Mouse (Mus musculus) stomach, postnatal 0 days (tissue): ENCODE measurements around the gene Dio1. TPM values are rescaled to one million over a fixed set of nuclear protein-coding genes. Genes with fewer than 3 reads are reported as not detected.

Source experiments
- ATAC-seq: fragments of 200-750 bp; cut with Nextera tagmentation; 2 replicates; pipeline ENCODE4 v1.8.0; 2017; ENCODE audit not compliant: low FRiP score, low TSS enrichment
- DNase-seq: peaks from one replicate; pipeline ENCODE4 v3.0.0-alpha.2; 2016; ENCODE audit warnings: low spot score
- H3K27ac ChIP-seq: fragments of 300-500 bp; sonication (generic); replicated peaks from 2 replicates; pipeline ENCODE4 v1.5.1; 2014; ENCODE audit warnings: mild to moderate bottlenecking, control low read depth
- H3K27me3 ChIP-seq: fragments of 300-500 bp; sonication (generic); 2 replicates; pipeline ENCODE4 v1.6.1; 2014; ENCODE audit warnings: low read length; ENCODE audit not compliant: control insufficient read depth, insufficient read depth
- H3K36me3 ChIP-seq: fragments of 300-500 bp; sonication (generic); 2 replicates; pipeline ENCODE4 v1.6.1; 2014; ENCODE audit warnings: low read length, mixed read lengths; ENCODE audit not compliant: control insufficient read depth, insufficient read depth
- H3K4me1 ChIP-seq: fragments of 300-500 bp; sonication (generic); replicated peaks from 2 replicates; pipeline ENCODE4 v1.6.1; 2014; ENCODE audit warnings: antibody characterized with exemption; ENCODE audit not compliant: control insufficient read depth, insufficient read depth
- H3K4me2 ChIP-seq: fragments of 300-500 bp; sonication (generic); replicated peaks from 2 replicates; pipeline ENCODE4 v1.6.1; 2014; ENCODE audit warnings: low read depth, mild to moderate bottlenecking, control low read depth, moderate library complexity
- H3K4me3 ChIP-seq: fragments of 300-500 bp; sonication (generic); 2 replicates; pipeline ENCODE4 v1.5.1; 2014; ENCODE audit warnings: low read depth, low read length, control low read depth
- H3K9ac ChIP-seq: fragments of 300-500 bp; sonication (generic); 2 replicates; pipeline ENCODE4 v1.6.1; 2014; ENCODE audit warnings: mild to moderate bottlenecking, low read length, control low read depth, mixed read lengths
- H3K9me3 ChIP-seq: fragments of 300-500 bp; sonication (generic); 2 replicates; pipeline ENCODE4 v1.6.1; 2016; ENCODE audit warnings: low read length; ENCODE audit not compliant: control insufficient read depth
- CTCF ChIP-seq: IDR thresholded peaks from 2 replicates; pipeline ENCODE4 v1.5.1; 2016; ENCODE audit warnings: antibody characterized with exemption, low read depth, mild to moderate bottlenecking, moderate library complexity
- EP300 ChIP-seq: optimal IDR thresholded peaks from 2 replicates; pipeline ENCODE3; 2016; ENCODE audit warnings: antibody characterized with exemption
- WGBS: fragments of 180-500 bp; shearing (Covaris S2); extraction: QIAGEN DNeasy Blood & Tissue Kit; methylation state at CpG from one replicate; pipeline ENCODE4 v1.1.7; 2014; 5-methylcytosine and 5-hydroxymethylcytosine counted together
- polyA plus RNA-seq: library from polyadenylated mRNA; unstranded; fragments of >200 nt; fragmentation: Nextera tagmentation; extraction: Ambion mirVana; gene quantifications from 2 replicates; pipeline ENCODE4 v1.2.1, GENCODE M21; 2015

The Dio1 gene
- polyA plus RNA-seq, 1 experiment from 2014 or later, result 0.93 TPM

- H3K4me2 ChIP-seq, result no peak overlapping the region
- no peaks in the 10 kb centered on the region for H3K36me3 ChIP-seq
- no peak overlapping the region for H3K9ac ChIP-seq
- H3K4me1 ChIP-seq, result no peaks in the 10 kb centered on the region
- ATAC-seq (0 out of 2 replicates have a peak, but pooled peaks have one; percentile 13), DNase-seq (peak; percentile 46)
- TF ChIP-seq CTCF, result no peak
- no peak for TF ChIP-seq EP300
- no peak overlapping the region for H3K4me3 ChIP-seq
- no peaks in the 10 kb centered on the region for H3K9me3 ChIP-seq
- 66% methylated on average over 7 of the region's 7 CpGs for WGBS
- H3K27ac ChIP-seq, result 0 out of 2 replicates have a peak overlapping the region, but pooled peaks have one; percentile 18
- no peaks in the 10 kb centered on the region for H3K27me3 ChIP-seq
Observed at GRCm38 (mm10) chr4:107299779-107300340, 7.1 kb downstream of the Dio1 start.

GRCm38 (mm10) chr4:107298071-107298606 is 8.8 kb downstream of the Dio1 start:
- Histone ChIP-seq H3K27me3 (no peaks in the 10 kb centered on the region), H3K9me3 (no peaks in the 10 kb centered on the region), H3K9ac (no peak overlapping the region), H3K4me2 (no peak overlapping the region), H3K4me3 (no peak overlapping the region), H3K27ac (no peak overlapping the region), H3K36me3 (no peaks in the 10 kb centered on the region), H3K4me1 (no peaks in the 10 kb centered on the region)
- ATAC-seq (no peak), DNase-seq (no peak)
- TF ChIP-seq EP300 (no peak), CTCF (no peak)
- 72% methylated on average over 8 of the region's 8 CpGs for WGBS

GRCm38 (mm10) chr4:107292273-107292662 is 14.7 kb downstream of the Dio1 start:
- no peak overlapping the region for H3K9ac ChIP-seq
- no peak overlapping the region for H3K4me2 ChIP-seq
- WGBS, result 14% methylated on average over 4 of the region's 4 CpGs
- no peak for TF ChIP-seq CTCF
- H3K4me3 ChIP-seq, result no peak overlapping the region
- ATAC-seq (peak; percentile 74), DNase-seq (peak; percentile 41)
- H3K27ac ChIP-seq, result no peak overlapping the region
- no peaks in the 10 kb centered on the region for H3K9me3 ChIP-seq
- H3K36me3 ChIP-seq, result no peaks in the 10 kb centered on the region
- no peaks in the 10 kb centered on the region for H3K27me3 ChIP-seq
- no peaks in the 10 kb centered on the region for H3K4me1 ChIP-seq

GRCm38 (mm10) chr4:107291611-107292272 is 15.2 kb downstream of the Dio1 start:
- Histone ChIP-seq H3K27me3 (no peaks in the 10 kb centered on the region), H3K4me1 (no peaks in the 10 kb centered on the region), H3K9ac (no peak overlapping the region), H3K9me3 (no peaks in the 10 kb centered on the region), H3K27ac (no peak overlapping the region), H3K36me3 (no peaks in the 10 kb centered on the region), H3K4me2 (no peak overlapping the region), H3K4me3 (no peak overlapping the region)
- ATAC-seq (no peak), DNase-seq (no peak)
- WGBS, result 81% methylated on average over 7 of the region's 7 CpGs
- TF ChIP-seq CTCF, result no peak
- no peak for TF ChIP-seq EP300

- H3K4me3 ChIP-seq, result no peak overlapping the region
- DNase-seq (no peak), ATAC-seq (peak; percentile 63; the same call in 1 of the 2 replicates)
- H3K27ac ChIP-seq, result no peak overlapping the region
- H3K9ac ChIP-seq, result no peak overlapping the region
- TF ChIP-seq CTCF, result no peak
- no peak for TF ChIP-seq EP300
- H3K4me1 ChIP-seq, result no peaks in the 10 kb centered on the region
- H3K9me3 ChIP-seq, result no peaks in the 10 kb centered on the region
- no peak overlapping the region for H3K4me2 ChIP-seq
- 47% methylated on average over 2 of the region's 2 CpGs for WGBS
- H3K27me3 ChIP-seq, result no peaks in the 10 kb centered on the region
- H3K36me3 ChIP-seq, result no peaks in the 10 kb centered on the region
Observed at GRCm38 (mm10) chr4:107287517-107287916, 19.5 kb downstream of the Dio1 start.

- H3K4me3 ChIP-seq, result no peak overlapping the region
- no peaks in the 10 kb centered on the region for H3K27me3 ChIP-seq
- H3K36me3 ChIP-seq, result no peaks in the 10 kb centered on the region
- no peak overlapping the region for H3K27ac ChIP-seq
- TF ChIP-seq CTCF, result no peak
- TF ChIP-seq EP300, result no peak
- no peak overlapping the region for H3K4me2 ChIP-seq
- no peaks in the 10 kb centered on the region for H3K4me1 ChIP-seq
- WGBS, result 95% methylated on average over 8 of the region's 8 CpGs
- no peak for ATAC-seq
- no peak overlapping the region for H3K9ac ChIP-seq
- no peak for DNase-seq
- H3K9me3 ChIP-seq, result no peaks in the 10 kb centered on the region
Observed at GRCm38 (mm10) chr4:107286386-107286785, 20.6 kb downstream of the Dio1 start.
